Mouse (Mus musculus): ENCODE data around the gene Gps2.

Gps2 gene

DNA sequence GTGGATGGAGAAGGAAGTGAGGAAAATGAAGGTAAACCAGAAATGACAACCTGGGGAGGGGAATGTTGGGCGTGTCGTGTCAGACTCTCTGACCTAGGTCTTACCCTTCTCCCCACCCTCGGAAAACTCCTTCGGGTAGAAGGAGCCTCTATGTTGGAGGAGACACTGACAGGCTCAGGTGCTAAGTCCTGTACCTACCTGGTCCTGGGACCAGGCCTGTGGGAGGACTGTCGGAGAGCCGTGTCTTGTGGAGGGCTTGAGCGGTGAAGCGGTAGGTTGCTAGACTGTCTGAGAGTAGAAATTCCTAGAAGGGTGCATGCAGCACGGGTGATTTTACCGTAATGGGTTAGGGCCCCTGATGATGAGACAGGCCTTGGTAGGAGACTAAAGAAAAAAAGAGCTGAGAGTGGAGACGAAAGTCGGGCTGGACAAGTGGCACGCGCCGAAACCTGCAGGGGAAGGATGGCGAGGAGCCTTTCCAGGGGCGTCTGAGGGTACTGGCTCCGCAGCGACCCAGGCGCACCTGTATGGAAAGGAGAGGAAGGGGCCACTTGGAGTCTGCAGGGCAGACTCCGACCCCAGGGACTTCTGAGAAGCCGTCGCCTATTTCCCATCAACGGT, 51.1 kb downstream of the Gps2 start, which contains the start of gene Cldn7:
Gene Cldn7, plus strand, starts transcription at position 130 of the 621 bp plus-strand sequence.
- no peak for DNase-seq (ENCODE audit: extremely low spot score, low spot score)

DNA sequence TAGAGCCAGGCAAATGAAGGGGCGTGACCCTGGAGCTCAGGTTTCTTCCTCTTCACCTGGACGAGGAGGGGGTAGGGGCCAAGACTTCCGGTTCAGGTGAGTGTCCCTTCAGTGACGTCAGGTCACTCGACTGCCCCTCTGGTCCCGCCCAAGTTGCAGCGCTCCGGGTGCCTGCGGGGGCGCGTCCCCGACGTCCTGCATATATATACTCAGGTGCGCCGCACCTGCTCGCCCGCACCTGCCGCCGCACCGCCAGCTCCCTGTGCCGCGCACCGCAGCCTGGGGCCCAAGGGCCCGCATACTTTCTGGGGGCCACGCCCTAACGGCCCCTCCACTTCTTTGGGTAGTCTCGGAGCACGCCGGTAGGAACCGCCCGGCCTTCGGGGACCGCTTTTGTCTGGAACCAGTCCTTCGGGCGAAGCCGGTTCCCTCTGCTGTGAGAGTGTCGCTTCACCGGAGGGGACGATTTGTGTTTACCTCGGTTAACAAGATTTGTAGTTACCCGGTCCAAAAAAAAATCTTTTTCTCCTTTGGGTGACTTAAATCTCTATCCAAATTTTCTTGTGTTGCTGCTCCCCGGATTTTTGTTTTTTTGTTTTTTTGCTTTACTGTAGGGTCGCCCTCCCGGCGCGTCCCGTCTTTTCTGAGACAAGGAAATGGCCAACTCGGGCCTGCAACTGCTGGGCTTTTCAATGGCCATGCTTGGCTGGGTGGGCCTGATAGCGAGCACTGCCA, 51.8 kb downstream of the Gps2 start:
- DNase-seq (ENCODE audit: extremely low spot score, low spot score), result peak; percentile 30
